Mouse (Mus musculus) gonadal fat pad, adult 2 months (tissue): ENCODE results near the gene Tmem255b. TPM values are rescaled to one million over a fixed set of nuclear protein-coding genes. Genes with fewer than 3 reads are reported as not detected.

ENCODE experiments used
- DNase-seq: peaks from one replicate; pipeline ENCODE4 v3.0.0-alpha.2; 2012; ENCODE audit warnings: low read depth
- polyA plus RNA-seq: library from polyadenylated mRNA; depleted of rRNA; stranded (reverse); fragments of >200 nt; gene quantifications from 2 replicates; pipeline ENCODE4 v1.2.3, GENCODE M21; 2012

The Tmem255b gene
- polyA plus RNA-seq, 1 experiment = 5.6 TPM

- DNase-seq = no peak
Observed at GRCm38 (mm10) chr8:13448145-13448544, 13.2 kb downstream of the Tmem255b start.

GRCm38 (mm10) chr8:13451747-13452277, 16.8 kb downstream of the Tmem255b start:
- no peak for DNase-seq

- no peak for DNase-seq
Observed at GRCm38 (mm10) chr8:13454341-13455113, 19.5 kb downstream of the Tmem255b start.

DNA sequence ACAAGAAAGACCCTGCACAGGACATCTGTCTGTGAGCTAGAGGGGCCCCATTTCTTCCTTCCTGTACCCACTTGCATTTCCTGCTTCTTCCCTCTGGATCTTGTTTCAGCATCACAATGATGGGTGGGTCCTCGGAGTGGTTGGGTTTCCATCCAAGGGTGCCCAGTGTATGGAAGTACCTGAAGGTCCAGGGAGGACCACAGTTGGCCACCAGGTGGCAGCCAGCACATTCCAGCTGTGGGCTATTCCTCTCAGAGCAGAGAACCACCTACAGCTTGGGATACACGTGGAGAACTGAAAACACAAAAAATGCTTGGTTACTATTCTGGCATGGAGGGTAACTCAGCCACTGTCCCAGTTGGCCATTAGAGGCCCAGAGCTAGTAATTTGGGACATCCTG, 20.3 kb downstream of the Tmem255b start:
- DNase-seq = no peak

DNA sequence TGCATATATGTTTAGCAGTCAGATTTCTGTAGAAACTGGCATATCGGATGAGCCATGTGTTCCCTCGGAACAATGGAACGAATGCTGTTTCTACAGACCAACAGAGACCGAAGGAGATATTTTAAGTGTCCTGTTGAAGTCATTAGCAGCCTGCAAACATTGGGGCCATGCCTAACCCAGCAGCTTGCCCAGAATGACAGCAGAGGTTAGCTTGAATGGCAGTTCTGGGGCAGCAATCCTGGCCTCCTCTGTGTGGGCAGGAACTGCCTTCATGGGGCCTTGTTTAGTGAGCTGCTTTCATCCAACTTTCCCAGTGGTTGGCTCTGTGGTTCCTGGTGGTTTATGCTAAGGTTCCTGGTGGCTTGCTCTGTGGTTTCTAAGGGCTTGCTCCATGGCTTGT, 24.4 kb downstream of the Tmem255b start:
- no peak for DNase-seq

GRCm38 (mm10) chr8:13461085-13461765, 26.2 kb downstream of the Tmem255b start:
- no peak for DNase-seq

GRCm38 (mm10) chr8:13461843-13462242, 26.9 kb downstream of the Tmem255b start:
- no peak for DNase-seq

GRCm38 (mm10) chr8:13462392-13462791, 27.4 kb downstream of the Tmem255b start:
- DNase-seq = no peak

DNA sequence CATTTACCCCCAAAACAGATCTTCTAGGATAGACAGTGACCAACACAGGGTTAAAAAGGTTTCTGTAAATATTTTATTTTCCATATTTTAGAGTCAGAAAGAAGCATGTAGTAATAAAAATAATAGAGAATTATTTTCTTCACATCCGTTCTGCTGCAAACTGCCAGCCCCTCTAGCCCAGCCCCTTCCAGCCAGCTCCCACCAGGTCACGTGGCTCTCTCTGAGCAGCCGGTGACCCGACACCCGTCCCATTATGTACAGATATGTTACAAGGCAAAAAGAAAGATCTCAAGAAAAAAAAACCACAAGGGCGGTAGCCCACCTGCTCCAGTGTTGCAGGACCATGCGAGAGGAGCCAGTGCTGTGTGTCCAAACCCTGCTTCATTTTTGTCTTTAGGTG, 30.3 kb downstream of the Tmem255b start:
- DNase-seq = no peak

- DNase-seq = no peak
Observed at GRCm38 (mm10) chr8:13466989-13467388, 32.0 kb downstream of the Tmem255b start.

DNA sequence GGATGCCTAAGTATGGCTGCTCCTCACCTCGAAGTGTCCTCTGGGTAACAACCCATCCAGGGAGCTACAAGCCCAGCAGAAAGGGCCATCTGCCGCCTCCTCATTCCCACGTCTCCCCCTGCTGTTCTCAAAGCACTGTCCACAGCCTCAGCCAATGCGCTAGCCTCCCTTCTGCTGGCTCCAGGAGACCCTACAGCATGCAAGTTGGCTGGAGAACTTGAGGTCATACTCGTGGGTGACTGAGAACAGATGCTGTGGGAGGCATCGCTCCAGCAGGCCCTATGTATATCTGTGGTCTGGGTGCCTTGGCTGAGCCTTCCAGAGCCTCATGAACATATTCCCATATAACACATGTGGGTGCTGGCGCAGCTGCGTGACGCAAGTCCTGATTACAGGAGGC, 33.7 kb downstream of the Tmem255b start:
- no peak for DNase-seq

- DNase-seq = no peak
Observed at GRCm38 (mm10) chr8:13471484-13471883, 36.5 kb downstream of the Tmem255b start.

GRCm38 (mm10) chr8:13472284-13472683, 37.3 kb downstream of the Tmem255b start:
- no peak for DNase-seq

- no peak for DNase-seq
Observed at GRCm38 (mm10) chr8:13475892-13476291, 40.9 kb downstream of the Tmem255b start.

DNA sequence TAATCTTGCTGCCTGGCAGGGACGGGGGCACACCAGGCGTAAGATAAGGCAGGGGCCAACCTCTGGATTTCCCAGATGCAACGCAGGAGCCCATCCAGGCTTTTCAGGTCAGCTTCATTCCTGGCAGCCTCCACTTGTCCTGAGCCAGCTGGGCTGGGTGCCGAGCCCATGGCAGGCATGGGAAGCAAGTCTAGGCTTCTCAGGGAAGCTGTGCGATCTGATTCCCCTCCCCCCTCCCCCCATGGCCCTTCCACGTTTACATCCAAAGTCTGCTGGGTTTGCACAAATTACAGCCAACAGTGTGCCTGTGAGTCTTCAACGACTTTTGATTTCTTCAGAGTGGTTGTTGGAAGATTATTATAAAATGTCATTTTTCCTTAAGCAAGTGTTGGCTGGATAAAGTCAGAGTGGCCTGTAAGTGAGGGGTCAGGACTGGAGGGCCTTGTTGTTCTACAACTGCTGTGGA, 46.1 kb downstream of the Tmem255b start:
- no peak for DNase-seq

GRCm38 (mm10) chr8:13481596-13481995, 46.6 kb downstream of the Tmem255b start:
- DNase-seq = peak; percentile 91

DNA sequence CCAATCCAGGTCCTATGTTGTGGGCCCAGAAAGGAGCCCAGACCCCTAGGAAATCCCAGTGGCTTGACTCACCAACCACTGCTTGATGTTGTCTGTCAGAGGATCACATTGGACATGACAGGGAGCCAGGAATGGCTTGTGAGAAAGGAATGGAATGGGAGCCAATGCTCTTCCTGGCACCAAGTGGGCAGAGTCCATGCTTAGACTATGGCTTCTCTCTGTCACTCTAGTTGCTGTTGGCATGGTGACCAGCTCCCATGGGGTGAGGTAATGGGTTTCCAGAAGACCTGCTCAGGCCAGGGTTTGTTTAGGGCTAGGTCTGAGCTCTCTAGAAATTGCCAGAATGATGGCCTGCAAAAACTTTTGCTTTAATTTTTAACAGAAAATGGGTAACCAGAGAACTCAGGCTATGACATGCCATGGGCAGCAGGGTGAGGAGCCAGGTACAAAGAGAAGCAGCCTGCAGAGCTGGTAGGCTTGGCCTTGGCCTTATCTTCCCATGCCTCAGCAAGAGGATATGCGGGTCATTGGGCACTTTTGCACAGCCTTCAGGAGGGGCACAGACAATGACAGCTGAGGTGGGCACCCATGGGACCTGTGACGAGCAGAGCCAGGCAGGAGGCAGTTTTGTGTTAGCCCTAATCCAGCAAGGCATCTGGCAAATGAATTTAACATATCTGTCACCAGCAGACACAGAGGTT, 47.3 kb downstream of the Tmem255b start:
- no peak for DNase-seq

DNA sequence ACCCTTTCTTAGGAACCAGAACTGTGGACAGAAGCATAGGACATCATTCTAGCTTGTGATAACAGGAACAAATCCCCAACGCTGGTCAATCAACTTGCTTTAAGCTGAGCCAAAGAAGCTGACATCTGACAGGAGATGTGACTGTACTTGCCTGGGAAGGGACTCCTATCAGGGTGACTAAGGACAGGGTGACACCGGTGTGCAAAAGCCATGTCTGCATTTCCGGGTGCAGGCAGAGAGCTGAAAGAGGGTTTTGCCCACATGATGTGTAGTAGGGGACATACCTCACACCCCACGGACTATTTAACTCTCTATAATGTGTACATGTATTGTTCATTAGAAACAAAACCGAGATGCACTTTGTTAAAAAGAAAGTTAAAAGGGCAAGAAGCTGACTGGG, 48.2 kb downstream of the Tmem255b start:
- no peak for DNase-seq

GRCm38 (mm10) chr8:13489351-13489750, 54.4 kb downstream of the Tmem255b start:
- no peak for DNase-seq

- no peak for DNase-seq
Observed at GRCm38 (mm10) chr8:13489986-13490910, 55.3 kb downstream of the Tmem255b start.

- no peak for DNase-seq
Observed at GRCm38 (mm10) chr8:13491491-13492010, 56.6 kb downstream of the Tmem255b start.
